Mouse (Mus musculus) brain, embryonic 14.5 days (tissue): ENCODE measurements at regions not wholly inside any gene's neighbourhood (a gene's known extent, or its start where the extent isn't known, plus 50 kb on each side); places are given as distances from the start of the nearest gene placed in this dataset.

Experiments used
- CTCF ChIP-seq: fragments of 200-500 bp; IDR thresholded peaks from 2 replicates; pipeline ENCODE4 v1.5.1; 2012; ENCODE audit warnings: inconsistent platforms, mild to moderate bottlenecking, moderate library complexity, borderline replicate concordance; ENCODE audit not compliant: insufficient read depth, insufficient read length; ENCODE audit errors: extremely low read depth
- POLR2A ChIP-seq: fragments of 200-500 bp; IDR thresholded peaks from 2 replicates; pipeline ENCODE4 v1.6.1; 2012; ENCODE audit warnings: mild to moderate bottlenecking, inconsistent platforms, borderline replicate concordance; ENCODE audit not compliant: poor library complexity, insufficient read depth, insufficient read length, severe bottlenecking; ENCODE audit errors: extremely low read depth

- TF ChIP-seq CTCF = no peak
- no peak for TF ChIP-seq POLR2A
These were observed 90.3 kb downstream of the Pttg1 start for GRCm38 (mm10) chr11:43335668-43336265.
